Mouse (Mus musculus) liver, embryonic 13.5 days (tissue): ENCODE measurements around the gene Gm28042. TPM values are rescaled to one million over a fixed set of nuclear protein-coding genes. Genes with fewer than 3 reads are reported as not detected.

Experiments used
- ATAC-seq: fragments of 200-750 bp; cut with Nextera tagmentation; 2 replicates; pipeline ENCODE4 v1.8.0; 2017; ENCODE audit warnings: low read depth, mild to moderate bottlenecking, moderate number of reproducible peaks, moderate library complexity
- DNase-seq: peaks from one replicate; pipeline ENCODE4 v3.0.0; 2022
- H3K27ac ChIP-seq: fragments of 300-500 bp; sonication (generic); 2 replicates; pipeline ENCODE4 v1.5.1; 2015; ENCODE audit warnings: moderate library complexity, mild to moderate bottlenecking, inconsistent platforms
- H3K27me3 ChIP-seq: fragments of 300-500 bp; sonication (generic); 2 replicates; pipeline ENCODE4 v1.6.1; 2015; ENCODE audit warnings: mild to moderate bottlenecking, inconsistent platforms
- H3K36me3 ChIP-seq: fragments of 300-500 bp; sonication (generic); 2 replicates; pipeline ENCODE4 v1.6.1; 2015; ENCODE audit warnings: mild to moderate bottlenecking, inconsistent platforms
- H3K4me1 ChIP-seq: fragments of 300-500 bp; sonication (generic); replicated peaks from 2 replicates; pipeline ENCODE4 v1.6.1; 2015; ENCODE audit warnings: inconsistent platforms
- H3K4me2 ChIP-seq: fragments of 300-500 bp; sonication (generic); 2 replicates; pipeline ENCODE4 v1.6.1; 2015; ENCODE audit warnings: inconsistent platforms, mild to moderate bottlenecking, moderate library complexity
- H3K4me3 ChIP-seq: fragments of 300-500 bp; sonication (generic); replicated peaks from 2 replicates; pipeline ENCODE4 v1.5.1; 2015; ENCODE audit warnings: mild to moderate bottlenecking, inconsistent platforms
- H3K9ac ChIP-seq: fragments of 300-500 bp; sonication (generic); 2 replicates; pipeline ENCODE4 v1.6.1; 2015; ENCODE audit warnings: mild to moderate bottlenecking, inconsistent platforms
- H3K9me3 ChIP-seq: fragments of 300-500 bp; sonication (generic); replicated peaks from 2 replicates; pipeline ENCODE4 v1.6.1; 2016; ENCODE audit warnings: inconsistent platforms
- WGBS: fragments of 180-500 bp; shearing (Covaris S2); methylation state at CpG from one replicate; pipeline ENCODE4 v1.1.7; 2015; ENCODE audit not compliant: insufficient replicate concordance; 5-methylcytosine and 5-hydroxymethylcytosine counted together
- polyA plus RNA-seq: library from polyadenylated mRNA; unstranded; fragments of >200 nt; fragmentation: Nextera tagmentation; extraction: Ambion mirVana; gene quantifications from 2 replicates; pipeline ENCODE4 v1.2.1, GENCODE M21; 2015

Gene Gm28042
- polyA plus RNA-seq, 1 experiment from 2014 or later, result 0.35 TPM

- 69% methylated on average over 8 of the region's 8 CpGs for WGBS
- Histone ChIP-seq H3K4me2 (no peak overlapping the region), H3K27me3 (peaks cover 4% of the 10 kb centered on the region; the same call in 1 of the 2 replicates), H3K36me3 (no peaks in the 10 kb centered on the region), H3K4me3 (no peak overlapping the region), H3K4me1 (no peaks in the 10 kb centered on the region), H3K9me3 (no peaks in the 10 kb centered on the region), H3K27ac (no peak overlapping the region), H3K9ac (no peak overlapping the region)
- DNase-seq (no peak), ATAC-seq (no peak)
Observed at GRCm38 (mm10) chr2:120062248-120062647, 35.0 kb downstream of the Gm28042 start.

DNA sequence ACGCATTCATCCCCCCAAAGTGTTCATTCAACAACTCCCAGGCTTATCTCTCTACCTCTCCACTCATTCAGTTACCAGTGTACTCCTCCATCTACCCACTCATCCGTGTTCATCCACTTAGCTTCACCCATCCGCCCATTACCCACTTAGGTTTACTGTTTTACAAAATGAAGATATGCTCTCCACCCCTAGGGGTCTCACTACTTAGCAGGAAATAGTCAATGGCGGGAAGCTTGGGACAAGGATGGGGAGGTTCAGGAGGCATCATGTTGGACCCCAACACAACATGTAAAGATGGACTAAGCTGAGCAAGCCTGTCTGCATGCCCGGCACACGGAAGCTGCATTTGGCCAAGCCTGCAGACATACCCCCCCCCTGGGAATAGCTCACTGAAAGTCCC, 37.3 kb downstream of the Gm28042 start:
- H3K27me3 ChIP-seq, result no peaks in the 10 kb centered on the region
- no peak overlapping the region for H3K4me3 ChIP-seq
- no peak overlapping the region for H3K9ac ChIP-seq
- no peaks in the 10 kb centered on the region for H3K4me1 ChIP-seq
- H3K36me3 ChIP-seq, result no peaks in the 10 kb centered on the region
- H3K27ac ChIP-seq, result no peak overlapping the region
- DNase-seq, result no peak
- WGBS, result 58% methylated on average over 6 of the region's 6 CpGs
- no peak for ATAC-seq
- no peak overlapping the region for H3K4me2 ChIP-seq
- H3K9me3 ChIP-seq, result no peaks in the 10 kb centered on the region

DNA sequence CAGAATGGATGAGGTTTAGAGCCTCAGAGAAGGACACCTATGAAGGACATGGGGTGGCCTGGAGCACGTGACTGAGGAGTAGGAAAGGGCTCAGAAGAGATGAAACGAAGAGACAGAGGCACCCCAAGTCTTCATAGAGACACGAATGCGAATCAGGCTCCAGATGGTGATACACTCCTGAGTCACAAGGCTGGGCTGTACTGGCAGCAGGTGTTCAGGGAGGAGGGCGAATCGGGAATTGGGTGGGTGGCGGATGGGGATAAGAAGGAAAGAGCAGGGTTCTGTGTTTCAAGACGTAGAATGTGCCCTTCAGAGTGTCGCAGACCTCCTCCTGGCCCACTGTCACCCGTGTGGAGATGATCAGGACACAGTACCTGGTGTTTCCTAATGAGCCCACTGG, 38.0 kb downstream of the Gm28042 start:
- Histone ChIP-seq H3K27me3 (no peaks in the 10 kb centered on the region), H3K9ac (no peak overlapping the region), H3K4me1 (no peaks in the 10 kb centered on the region), H3K36me3 (no peaks in the 10 kb centered on the region), H3K27ac (no peak overlapping the region), H3K4me2 (no peak overlapping the region), H3K9me3 (no peaks in the 10 kb centered on the region), H3K4me3 (no peak overlapping the region)
- ATAC-seq (no peak), DNase-seq (no peak)
- 76% methylated on average over 10 of the region's 10 CpGs for WGBS

GRCm38 (mm10) chr2:120066224-120066623, 38.9 kb downstream of the Gm28042 start:
- Histone ChIP-seq H3K9ac (no peak overlapping the region), H3K27ac (no peak overlapping the region), H3K4me3 (no peak overlapping the region), H3K4me1 (no peaks in the 10 kb centered on the region), H3K9me3 (no peaks in the 10 kb centered on the region), H3K27me3 (no peaks in the 10 kb centered on the region), H3K4me2 (no peak overlapping the region), H3K36me3 (no peaks in the 10 kb centered on the region)
- 65% methylated on average over 3 of the region's 3 CpGs for WGBS
- no peak for DNase-seq
- ATAC-seq, result no peak

GRCm38 (mm10) chr2:120068555-120069465, 41.5 kb downstream of the Gm28042 start:
- DNase-seq, result no peak
- Histone ChIP-seq H3K36me3 (no peaks in the 10 kb centered on the region), H3K4me2 (no peak overlapping the region), H3K4me3 (no peak overlapping the region), H3K4me1 (no peaks in the 10 kb centered on the region), H3K9ac (no peak overlapping the region), H3K27me3 (no peaks in the 10 kb centered on the region), H3K9me3 (no peaks in the 10 kb centered on the region), H3K27ac (no peak overlapping the region)
- 47% methylated on average over 16 of the region's 16 CpGs for WGBS
- no peak for ATAC-seq

- no peaks in the 10 kb centered on the region for H3K4me1 ChIP-seq
- no peaks in the 10 kb centered on the region; the same call in 1 of the 2 replicates for H3K27me3 ChIP-seq
- no peak for DNase-seq
- H3K27ac ChIP-seq, result no peak overlapping the region
- H3K9me3 ChIP-seq, result no peaks in the 10 kb centered on the region
- no peak overlapping the region for H3K4me2 ChIP-seq
- H3K9ac ChIP-seq, result no peak overlapping the region
- H3K36me3 ChIP-seq, result no peaks in the 10 kb centered on the region
- H3K4me3 ChIP-seq, result no peak overlapping the region
- no peak for ATAC-seq
- 57% methylated on average over 8 of the region's 8 CpGs for WGBS
Observed at GRCm38 (mm10) chr2:120069466-120069990, 42.2 kb downstream of the Gm28042 start.

- 72% methylated on average over 4 of the region's 4 CpGs for WGBS
- Histone ChIP-seq H3K27ac (no peak overlapping the region), H3K9me3 (no peaks in the 10 kb centered on the region), H3K9ac (no peak overlapping the region), H3K36me3 (no peaks in the 10 kb centered on the region), H3K4me1 (peaks cover 7% of the 10 kb centered on the region; the same call in 1 of the 2 replicates), H3K27me3 (peaks cover 29% of the 10 kb centered on the region), H3K4me3 (no peak overlapping the region), H3K4me2 (no peak overlapping the region)
- DNase-seq (no peak), ATAC-seq (no peak)
Observed at GRCm38 (mm10) chr2:120074096-120074495, 46.8 kb downstream of the Gm28042 start.

- H3K27me3 ChIP-seq, result peaks cover 34% of the 10 kb centered on the region
Observed at GRCm38 (mm10) chr2:120076076-120076705, 48.9 kb downstream of the Gm28042 start.

GRCm38 (mm10) chr2:120082416-120082815, 55.1 kb downstream of the Gm28042 start:
- H3K9ac ChIP-seq, result no peak overlapping the region
- no peak for DNase-seq
- peaks cover 10% of the 10 kb centered on the region for H3K27me3 ChIP-seq
- no peaks in the 10 kb centered on the region for H3K36me3 ChIP-seq
- no peak overlapping the region for H3K4me3 ChIP-seq
- peaks cover 5% of the 10 kb centered on the region; the same call in 1 of the 2 replicates for H3K4me1 ChIP-seq
- no peaks in the 10 kb centered on the region for H3K9me3 ChIP-seq
- no peak overlapping the region for H3K4me2 ChIP-seq
- WGBS, result 60% methylated on average over 2 of the region's 2 CpGs
- no peak for ATAC-seq
- no peak overlapping the region for H3K27ac ChIP-seq

More at GRCm38 (mm10) chr2:120076076-120076705, 48.9 kb downstream of the Gm28042 start:
- Histone ChIP-seq H3K27ac (no peak overlapping the region), H3K4me2 (peak overlapping the region; percentile 57), H3K36me3 (no peaks in the 10 kb centered on the region), H3K4me1 (peaks cover 7% of the 10 kb centered on the region; the same call in 1 of the 2 replicates), H3K4me3 (peak overlapping the region; percentile 33), H3K9me3 (no peaks in the 10 kb centered on the region), H3K9ac (no peak overlapping the region)
- ATAC-seq, result 0 out of 2 replicates have a peak, but pooled peaks have one; percentile 34
- 4% methylated on average over 36 of the region's 36 CpGs for WGBS
- DNase-seq, result no peak

- H3K4me2 ChIP-seq, result no peak overlapping the region
- WGBS, result 53% methylated on average over 14 of the region's 14 CpGs
- no peak for ATAC-seq
Observed at GRCm38 (mm10) chr2:120084593-120085361, 57.5 kb downstream of the Gm28042 start.

DNA sequence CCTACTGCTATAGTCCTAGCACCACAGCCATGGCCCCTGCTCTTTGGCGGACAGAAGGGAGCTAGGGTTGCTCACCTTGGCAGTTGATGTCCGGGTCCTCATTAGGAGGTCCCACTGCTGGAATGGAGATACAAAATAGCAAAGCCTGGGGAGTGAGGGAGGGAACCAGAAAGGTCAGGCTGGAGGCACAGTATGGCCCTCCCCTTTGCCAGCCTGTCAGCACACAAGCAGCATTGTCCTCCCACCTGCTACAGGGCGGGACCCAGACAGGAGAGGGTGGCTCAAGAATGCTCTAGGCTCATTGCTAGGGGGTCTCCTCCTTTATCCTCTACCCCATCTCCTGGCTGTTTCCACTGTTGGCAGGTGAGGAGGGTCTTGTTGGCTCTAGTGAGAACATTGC, 58.7 kb downstream of the Gm28042 start:
- Histone ChIP-seq H3K4me2 (no peak overlapping the region), H3K4me1 (peaks cover 5% of the 10 kb centered on the region; the same call in 1 of the 2 replicates), H3K4me3 (no peak overlapping the region), H3K9me3 (no peaks in the 10 kb centered on the region), H3K36me3 (peaks cover 2% of the 10 kb centered on the region; the same call in 1 of the 2 replicates), H3K9ac (no peak overlapping the region), H3K27me3 (no peaks in the 10 kb centered on the region), H3K27ac (no peak overlapping the region)
- ATAC-seq (no peak), DNase-seq (no peak)
- WGBS, result 75% methylated on average over 3 of the region's 3 CpGs

More at GRCm38 (mm10) chr2:120084593-120085361, 57.5 kb downstream of the Gm28042 start:
- no peak overlapping the region for H3K9ac ChIP-seq
- 0 out of 2 replicates have a peak, but pooled peaks cover 2% of the 10 kb centered on the region for H3K27me3 ChIP-seq
- peaks cover 5% of the 10 kb centered on the region; the same call in 1 of the 2 replicates for H3K4me1 ChIP-seq
- peak; percentile 25 for DNase-seq
- H3K4me3 ChIP-seq, result no peak overlapping the region
- H3K36me3 ChIP-seq, result no peaks in the 10 kb centered on the region
- H3K27ac ChIP-seq, result no peak overlapping the region
- no peaks in the 10 kb centered on the region for H3K9me3 ChIP-seq
